Mouse (Mus musculus) liver, embryonic 11.5 days (tissue): ENCODE results near the gene Olfr1443. TPM values are rescaled to one million over a fixed set of nuclear protein-coding genes. Genes with fewer than 3 reads are reported as not detected.
"Not testable (repeated sequence)": the region's sequence is repeated elsewhere in the genome, so short reads cannot be mapped to it uniquely, and the experiment has no call there.

Experiments
- ATAC-seq: fragments of 200-750 bp; cut with Nextera tagmentation; replicated peaks from 2 replicates; pipeline ENCODE4 v1.8.0; 2017; ENCODE audit warnings: moderate number of reproducible peaks, mild to moderate bottlenecking, moderate TSS enrichment, moderate library complexity; ENCODE audit not compliant: low FRiP score
- DNase-seq: peaks from one replicate; pipeline ENCODE4 v3.0.0-alpha.2; 2017; ENCODE audit warnings: low spot score
- H3K27ac ChIP-seq: fragments of 300-500 bp; sonication (generic); 2 replicates; pipeline ENCODE4 v1.5.1; 2014; ENCODE audit warnings: mild to moderate bottlenecking, low read depth, low read length, control low read depth
- H3K27me3 ChIP-seq: fragments of 300-500 bp; sonication (generic); replicated peaks from 2 replicates; pipeline ENCODE4 v1.6.1; 2014; ENCODE audit warnings: low read length, mixed read lengths; ENCODE audit not compliant: control insufficient read depth, insufficient read depth
- H3K36me3 ChIP-seq: fragments of 300-500 bp; sonication (generic); 2 replicates; pipeline ENCODE4 v1.6.1; 2014; ENCODE audit warnings: mild to moderate bottlenecking, low read length, moderate library complexity, mixed read lengths; ENCODE audit not compliant: control insufficient read depth, insufficient read depth
- H3K4me1 ChIP-seq: fragments of 300-500 bp; sonication (generic); replicated peaks from 2 replicates; pipeline ENCODE4 v1.6.1; 2014; ENCODE audit warnings: low read length, mixed read lengths; ENCODE audit not compliant: control insufficient read depth, insufficient read depth
- H3K4me2 ChIP-seq: fragments of 300-500 bp; sonication (generic); 2 replicates; pipeline ENCODE4 v1.6.1; 2014; ENCODE audit warnings: mild to moderate bottlenecking, control low read depth, moderate library complexity
- H3K4me3 ChIP-seq: fragments of 300-500 bp; sonication (generic); 2 replicates; pipeline ENCODE4 v1.5.1; 2014; ENCODE audit warnings: low read depth, low read length, control low read depth
- H3K9ac ChIP-seq: fragments of 300-500 bp; sonication (generic); 2 replicates; pipeline ENCODE4 v1.6.1; 2014; ENCODE audit warnings: low read depth, low read length, control low read depth
- H3K9me3 ChIP-seq: fragments of 300-500 bp; sonication (generic); 2 replicates; pipeline ENCODE4 v1.6.1; 2016; ENCODE audit warnings: low read length, inconsistent platforms, mixed read lengths; ENCODE audit not compliant: control insufficient read depth
- WGBS: fragments of 180-500 bp; shearing (Covaris S2); extraction: QIAGEN DNeasy Blood & Tissue Kit; methylation state at CpG from one replicate; pipeline ENCODE4 v1.1.7; 2014; 5-methylcytosine and 5-hydroxymethylcytosine counted together
- polyA plus RNA-seq: library from polyadenylated mRNA; unstranded; fragments of >200 nt; fragmentation: Nextera tagmentation; extraction: Ambion mirVana; gene quantifications from 2 replicates; pipeline ENCODE4 v1.2.1, GENCODE M21; 2014

Olfr1443 gene
- not detected in 2 replicates for polyA plus RNA-seq

DNA sequence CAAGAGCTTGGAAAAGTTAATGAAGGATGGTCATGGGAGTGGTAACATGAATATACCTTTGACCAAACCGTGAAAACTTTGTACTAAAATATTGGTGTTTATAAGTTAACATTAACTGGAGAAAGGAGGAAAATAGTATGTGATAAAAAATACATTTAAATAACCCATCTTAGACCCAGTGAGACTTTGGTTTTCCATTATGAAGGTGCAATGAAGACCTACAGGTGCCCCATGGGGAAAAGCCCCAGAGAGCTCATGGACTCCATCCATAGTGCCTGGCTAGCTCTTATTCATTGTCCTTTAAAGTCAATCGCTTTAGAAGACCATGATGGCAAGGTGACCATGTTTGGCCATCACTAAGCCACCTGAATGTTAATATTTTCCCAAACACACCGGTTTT, at the start of gene Olfr1443:
TSS of gene Olfr1443 (plus strand) at position 301 of the 400 bp plus-strand sequence.
- no peaks in the 10 kb centered on the region for H3K36me3 ChIP-seq
- H3K27me3 ChIP-seq = no peaks in the 10 kb centered on the region
- no peaks in the 10 kb centered on the region for H3K9me3 ChIP-seq
- H3K4me2 ChIP-seq = no peak within 1 kb of the TSS
- no peak within 1 kb of the TSS for H3K4me3 ChIP-seq
- ATAC-seq (no peak), DNase-seq (no peak)
- no peak within 1 kb of the TSS for H3K27ac ChIP-seq
- no peaks in the 10 kb centered on the region for H3K4me1 ChIP-seq
- 61% methylated on average over 3 of the region's 3 CpGs for WGBS
- H3K9ac ChIP-seq = no peak within 1 kb of the TSS

DNA sequence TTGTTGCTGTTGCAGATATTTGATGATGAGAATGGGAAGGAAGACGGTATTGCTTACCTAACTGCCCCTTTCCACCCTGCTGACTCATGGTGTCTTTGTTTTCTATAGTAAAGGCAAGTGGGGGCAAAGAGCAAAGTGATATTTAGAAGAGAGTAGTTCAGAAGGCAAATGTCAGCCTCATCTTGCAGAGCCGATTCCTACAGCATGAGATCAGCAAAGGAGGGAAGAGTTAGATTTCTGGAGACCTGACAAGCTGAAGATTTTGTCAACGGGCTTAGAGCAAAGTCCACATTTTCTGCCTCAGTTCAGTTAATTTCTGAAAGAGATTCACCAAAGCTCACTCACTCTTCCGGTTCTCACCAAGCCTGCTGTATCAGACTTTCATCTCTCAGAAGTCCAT, 44.7 kb upstream of the Olfr1443 start, which contains the start of gene Glyat:
TSS of gene Glyat (plus strand) at position 133 of the 400 bp plus-strand sequence.
- ATAC-seq = no peak
- no peak within 1 kb of the TSS for H3K9ac ChIP-seq
- H3K27me3 ChIP-seq = no peaks in the 10 kb centered on the region
- H3K27ac ChIP-seq = no peak within 1 kb of the TSS
- no peak within 1 kb of the TSS for H3K4me3 ChIP-seq
- no peak for DNase-seq
- H3K4me1 ChIP-seq = no peaks in the 10 kb centered on the region
- H3K36me3 ChIP-seq = no peaks in the 10 kb centered on the region
- H3K9me3 ChIP-seq = no peaks in the 10 kb centered on the region
- no peak within 1 kb of the TSS for H3K4me2 ChIP-seq
- WGBS = 59% methylated on average over 4 of the region's 4 CpGs

DNA sequence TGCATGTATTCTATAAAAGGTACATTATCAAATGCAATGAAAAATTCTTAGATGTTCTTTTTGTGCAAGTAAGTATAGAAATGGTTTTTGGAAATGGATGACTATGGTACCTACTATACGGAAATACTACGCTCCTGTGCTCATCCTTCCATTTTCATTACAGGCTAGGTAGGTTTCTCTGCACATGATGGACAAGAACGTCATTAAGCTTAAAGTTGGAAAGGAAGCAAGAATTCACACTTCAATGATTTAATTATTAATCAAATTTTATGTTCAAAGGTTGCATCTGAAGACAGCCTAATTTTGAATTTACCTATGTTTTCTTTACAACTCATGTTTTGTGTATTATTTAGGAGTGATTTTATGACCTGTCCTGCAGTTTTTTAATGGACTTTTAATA, 43.7 kb upstream of the Olfr1443 start:
- no peaks in the 10 kb centered on the region for H3K27me3 ChIP-seq
- H3K27ac ChIP-seq = no peak overlapping the region
- H3K4me3 ChIP-seq = no peak overlapping the region
- H3K4me2 ChIP-seq = no peak overlapping the region
- no peaks in the 10 kb centered on the region for H3K9me3 ChIP-seq
- no peaks in the 10 kb centered on the region for H3K4me1 ChIP-seq
- WGBS = 82% methylated on average over 3 of the region's 3 CpGs
- DNase-seq = no peak
- no peaks in the 10 kb centered on the region for H3K36me3 ChIP-seq
- H3K9ac ChIP-seq = no peak overlapping the region
- ATAC-seq = no peak

DNA sequence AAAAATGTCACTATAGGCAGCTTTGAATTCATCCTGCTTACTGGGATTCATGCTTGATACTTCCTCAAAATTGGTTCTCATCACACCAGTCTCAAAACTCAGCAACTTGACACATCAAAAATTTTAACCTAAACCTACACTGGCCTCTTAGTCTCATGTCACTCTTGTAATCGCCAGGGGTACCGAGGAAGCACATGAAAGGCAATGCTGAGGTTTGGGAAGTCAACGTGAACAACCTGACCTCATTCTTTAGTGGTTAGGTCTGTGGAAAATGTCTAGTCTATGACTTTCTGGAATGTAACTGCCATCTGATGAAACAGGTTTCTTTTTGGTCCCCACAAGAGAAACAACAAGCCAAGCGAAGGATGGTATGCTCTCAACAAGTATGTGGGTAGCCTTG, 42.9 kb upstream of the Olfr1443 start:
- Histone ChIP-seq H3K4me2 (no peak overlapping the region), H3K4me3 (no peak overlapping the region), H3K27me3 (no peaks in the 10 kb centered on the region), H3K36me3 (no peaks in the 10 kb centered on the region), H3K27ac (no peak overlapping the region), H3K4me1 (no peaks in the 10 kb centered on the region), H3K9ac (no peak overlapping the region), H3K9me3 (no peaks in the 10 kb centered on the region)
- no peak for ATAC-seq
- DNase-seq = no peak
- 80% methylated on average over 4 of the region's 4 CpGs for WGBS

DNA sequence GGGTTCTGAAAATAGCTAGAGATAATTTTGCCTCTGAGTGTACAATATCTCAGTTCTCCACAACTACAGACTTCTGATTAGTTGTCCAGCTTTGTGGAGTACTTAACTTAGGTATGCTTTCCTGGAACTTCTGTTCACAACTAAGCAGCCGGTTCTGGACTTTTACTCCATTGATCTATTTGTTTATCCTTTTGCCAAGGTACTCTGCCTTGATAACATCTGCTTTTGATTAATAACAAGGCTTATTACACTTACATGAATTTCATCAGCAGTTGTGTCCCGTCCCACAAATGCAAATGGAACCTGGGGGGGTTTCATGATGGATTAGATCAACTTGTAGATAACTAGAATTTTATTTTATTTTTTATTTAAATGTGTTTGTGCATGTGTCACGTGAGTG, 41.0 kb upstream of the Olfr1443 start:
- 63% methylated on average over 3 of the region's 3 CpGs for WGBS

DNA sequence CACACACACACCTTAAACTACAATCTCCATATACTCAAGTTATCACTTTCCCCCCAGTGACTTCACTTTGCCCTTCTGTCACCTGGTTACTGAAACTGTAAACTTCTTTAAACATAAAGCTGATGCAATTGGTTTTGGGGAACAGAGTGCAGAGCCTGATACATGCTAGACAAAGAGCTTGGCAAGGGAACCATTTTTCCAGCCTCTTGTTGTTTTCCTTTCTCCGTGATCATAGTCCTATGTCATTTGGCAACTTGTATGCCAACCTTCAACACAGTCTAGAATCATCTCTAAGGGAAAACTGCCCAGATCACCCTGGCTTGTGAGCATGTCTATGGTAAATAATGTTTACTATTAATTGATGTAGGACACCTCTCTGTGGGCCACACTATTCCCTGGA, 39.9 kb upstream of the Olfr1443 start:
- Histone ChIP-seq H3K27ac (no peak overlapping the region), H3K27me3 (no peaks in the 10 kb centered on the region), H3K9ac (no peak overlapping the region), H3K9me3 (no peaks in the 10 kb centered on the region), H3K4me2 (no peak overlapping the region), H3K4me3 (no peak overlapping the region), H3K4me1 (no peaks in the 10 kb centered on the region), H3K36me3 (no peaks in the 10 kb centered on the region)
- no peak for ATAC-seq
- 66% methylated on average over 1 of the region's 1 CpGs for WGBS
- DNase-seq = no peak

More for the DNA sequence above, 41.0 kb upstream of the Olfr1443 start:
- Histone ChIP-seq H3K27me3 (no peaks in the 10 kb centered on the region), H3K36me3 (no peaks in the 10 kb centered on the region), H3K9me3 (no peaks in the 10 kb centered on the region), H3K4me2 (no peak overlapping the region), H3K9ac (no peak overlapping the region), H3K27ac (no peak overlapping the region), H3K4me1 (no peaks in the 10 kb centered on the region), H3K4me3 (no peak overlapping the region)
- DNase-seq (no peak), ATAC-seq (no peak)

DNA sequence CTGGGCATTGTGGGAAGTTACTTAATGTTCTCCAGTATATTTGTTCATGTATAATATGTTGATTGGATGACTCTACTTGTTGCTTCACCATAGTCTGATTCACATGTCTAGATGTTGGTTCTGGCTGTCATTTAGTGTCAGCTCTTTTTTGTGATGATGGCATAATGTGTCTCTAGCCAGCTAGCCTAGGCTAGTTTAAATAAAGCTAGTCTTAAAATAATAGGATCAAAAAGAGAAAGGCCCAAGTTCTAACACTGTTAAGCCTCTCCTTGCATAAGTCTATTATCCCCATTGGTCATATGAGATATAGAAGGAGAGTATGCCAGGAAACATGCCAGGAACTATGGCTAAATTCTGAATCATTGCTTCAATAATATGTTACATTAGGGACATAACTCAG, 28.4 kb upstream of the Olfr1443 start:
- DNase-seq (no peak), ATAC-seq (no peak)
- H3K27ac ChIP-seq = no peak overlapping the region
- H3K4me3 ChIP-seq = no peak overlapping the region
- H3K4me2 ChIP-seq = no peak overlapping the region
- no peaks in the 10 kb centered on the region for H3K36me3 ChIP-seq
- no peaks in the 10 kb centered on the region for H3K4me1 ChIP-seq
- no peaks in the 10 kb centered on the region for H3K27me3 ChIP-seq
- no peaks in the 10 kb centered on the region for H3K9me3 ChIP-seq
- H3K9ac ChIP-seq = no peak overlapping the region

DNA sequence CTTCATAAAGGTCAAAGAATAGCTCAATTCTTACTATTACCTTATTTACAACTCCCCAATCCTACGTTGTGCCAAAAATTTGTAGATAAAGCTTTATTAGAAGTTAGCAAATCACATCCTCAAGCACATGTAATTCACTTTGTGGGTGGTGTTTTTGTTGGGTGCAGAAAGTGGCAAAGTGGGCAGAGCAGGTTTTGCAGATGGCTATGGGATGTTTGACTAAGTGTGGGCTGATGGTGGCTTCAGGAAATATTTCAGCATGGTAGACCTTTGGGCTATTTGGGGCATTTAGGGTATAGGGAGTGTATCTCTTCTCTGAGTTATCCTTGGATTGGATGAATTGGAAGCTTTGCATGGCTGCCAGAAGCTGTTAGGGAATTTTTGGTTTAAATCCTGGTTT, 11.8 kb upstream of the Olfr1443 start:
- WGBS = 64% methylated on average over 1 of the region's 1 CpGs
- DNase-seq = no peak
- ATAC-seq = no peak

DNA sequence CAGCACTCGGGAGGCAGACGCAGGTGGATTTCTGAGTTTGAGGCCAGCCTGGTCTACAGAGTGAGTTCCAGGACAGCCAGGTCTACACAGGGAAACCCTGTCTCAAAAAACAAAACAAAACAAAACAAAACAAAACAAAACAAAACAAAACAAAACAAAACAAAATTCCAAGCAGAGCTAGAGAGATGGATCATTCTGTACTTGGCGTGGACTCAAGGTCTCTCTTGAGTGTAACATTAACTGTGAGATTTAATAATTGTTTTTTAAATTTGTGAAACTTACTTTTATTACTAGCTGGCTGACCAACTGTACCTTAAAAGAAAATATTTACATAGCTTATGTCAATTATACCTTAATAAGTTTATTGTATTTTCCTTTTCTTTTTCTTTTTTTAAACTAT, 9.3 kb upstream of the Olfr1443 start:
- DNase-seq, H3K4me1 ChIP-seq, H3K9me3 ChIP-seq, H3K27me3 ChIP-seq, H3K36me3 ChIP-seq, H3K9ac ChIP-seq, H3K4me2 ChIP-seq, H3K4me3 ChIP-seq, ATAC-seq, H3K27ac ChIP-seq: not testable (repeated sequence)
- 91% methylated on average over 3 of the region's 3 CpGs for WGBS

More for the DNA sequence above, 11.8 kb upstream of the Olfr1443 start:
- no peaks in the 10 kb centered on the region for H3K36me3 ChIP-seq
- no peaks in the 10 kb centered on the region for H3K27me3 ChIP-seq
- H3K4me1 ChIP-seq = no peaks in the 10 kb centered on the region
- no peak overlapping the region for H3K4me3 ChIP-seq
- H3K9ac ChIP-seq = no peak overlapping the region
- no peaks in the 10 kb centered on the region for H3K9me3 ChIP-seq
- no peak overlapping the region for H3K27ac ChIP-seq
- no peak overlapping the region for H3K4me2 ChIP-seq
